Mouse (Mus musculus) cortical plate, adult 2 months (tissue): ENCODE measurements at regions not wholly inside any gene's neighbourhood (a gene's known extent, or its start where the extent isn't known, plus 50 kb on each side); places are given as distances from the start of the nearest gene placed in this dataset.

ENCODE experiments used
- H3K27ac ChIP-seq: fragments of 200-500 bp; 2 replicates; pipeline ENCODE4 v1.5.1; 2012; ENCODE audit warnings: low read length, control low read depth, inconsistent platforms; ENCODE audit not compliant: insufficient read depth
- H3K4me1 ChIP-seq: fragments of 200-500 bp; 2 replicates; pipeline ENCODE4 v1.6.1; 2011; ENCODE audit warnings: low read length; ENCODE audit not compliant: control insufficient read depth, insufficient read depth
- H3K4me3 ChIP-seq: fragments of 200-500 bp; 2 replicates; pipeline ENCODE4 v1.5.1; 2011; ENCODE audit warnings: mild to moderate bottlenecking, low read length, control low read depth; ENCODE audit not compliant: insufficient read depth
- CTCF ChIP-seq: fragments of 200-500 bp; IDR thresholded peaks from 2 replicates; pipeline ENCODE4 v1.5.1; 2011; ENCODE audit warnings: mild to moderate bottlenecking, control low read depth, low read length; ENCODE audit not compliant: insufficient read depth; ENCODE audit errors: extremely low read depth
- POLR2A ChIP-seq: fragments of 200-500 bp; IDR thresholded peaks from 2 replicates; pipeline ENCODE4 v1.6.1; 2011; ENCODE audit warnings: mild to moderate bottlenecking, low read length, control low read depth; ENCODE audit not compliant: insufficient read depth; ENCODE audit errors: extremely low read depth

DNA sequence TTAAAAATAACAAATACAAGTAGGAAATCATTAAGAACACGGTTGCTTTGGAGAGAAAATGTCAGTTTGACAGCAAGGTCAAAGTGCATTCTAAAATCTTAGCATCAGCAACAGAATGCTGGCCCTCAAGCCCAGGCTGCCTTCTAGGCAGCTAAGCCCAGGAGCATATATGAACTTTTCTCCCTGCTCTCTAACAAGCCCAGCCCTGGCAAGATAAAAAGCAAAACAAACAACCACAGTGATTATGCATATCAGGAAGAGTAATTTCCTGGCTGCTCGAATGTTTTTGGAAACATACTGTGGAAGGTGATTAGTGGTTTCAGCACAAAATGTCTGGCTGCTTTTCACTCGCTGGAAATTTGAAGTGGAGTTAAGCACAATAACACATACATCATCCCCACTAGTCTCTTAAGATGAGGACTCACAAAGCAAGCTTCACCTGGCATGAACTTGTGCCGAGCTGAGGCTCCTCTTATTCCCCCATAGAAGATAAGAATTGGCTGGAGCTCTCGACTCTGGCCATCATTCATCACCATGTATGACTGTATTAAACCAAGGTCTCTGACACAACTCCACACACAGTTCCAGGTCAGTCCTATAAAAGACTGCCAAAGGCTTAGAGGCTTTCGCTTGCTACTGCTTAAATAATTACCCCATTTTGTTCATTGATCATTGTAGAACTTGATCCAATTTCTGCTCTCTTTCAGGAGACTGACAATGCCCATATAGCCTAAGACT, 574.0 kb downstream of the Rps29 start:
- TF ChIP-seq CTCF (no peak), POLR2A (no peak)
- Histone ChIP-seq H3K4me3 (no peak overlapping the region), H3K27ac (no peak overlapping the region), H3K4me1 (no peaks in the 10 kb centered on the region)

DNA sequence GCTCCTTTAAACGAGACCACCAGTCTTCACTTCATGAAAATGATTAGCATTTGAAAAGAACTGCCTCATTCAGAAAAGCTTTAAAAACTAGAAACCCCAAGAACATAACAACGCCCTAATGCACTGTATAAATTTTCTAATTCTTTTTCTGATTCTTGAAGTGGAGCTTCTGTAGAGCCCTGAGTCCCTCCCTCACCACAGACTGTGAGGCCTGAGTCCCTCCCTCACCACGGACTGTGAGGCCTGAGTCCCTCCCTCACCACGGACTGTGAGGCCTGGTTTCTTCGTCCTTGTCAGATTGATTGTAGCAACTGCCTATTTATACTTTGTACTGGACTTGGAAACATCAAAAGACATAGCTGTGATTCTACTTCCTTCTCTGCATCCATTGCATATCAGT, 579.1 kb downstream of the Rps29 start:
- Histone ChIP-seq H3K4me1 (no peaks in the 10 kb centered on the region), H3K27ac (no peak overlapping the region), H3K4me3 (no peak overlapping the region)
- TF ChIP-seq CTCF = no peak
- TF ChIP-seq POLR2A = no peak

DNA sequence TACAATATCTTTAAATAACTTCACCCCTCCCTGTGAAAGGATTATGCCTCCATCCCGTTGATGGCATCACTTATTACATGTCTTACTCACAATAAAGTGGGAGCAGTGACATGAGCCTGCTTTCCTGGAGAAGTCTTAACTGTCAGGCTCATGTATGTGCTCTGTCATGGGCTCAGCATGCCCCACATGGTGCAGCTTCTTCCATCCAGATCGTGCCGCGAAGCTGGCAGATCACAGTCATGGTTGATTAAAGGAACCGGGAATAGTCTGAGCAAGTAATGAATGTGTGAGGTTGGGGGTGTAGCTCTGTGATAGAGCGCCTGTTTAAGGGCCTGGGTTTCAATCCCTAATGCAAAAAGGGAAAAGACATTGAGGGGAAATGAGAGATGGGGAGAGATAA, 581.5 kb downstream of the Rps29 start:
- Histone ChIP-seq H3K27ac (no peak overlapping the region), H3K4me3 (no peak overlapping the region), H3K4me1 (no peaks in the 10 kb centered on the region)
- TF ChIP-seq POLR2A (no peak), CTCF (no peak)

DNA sequence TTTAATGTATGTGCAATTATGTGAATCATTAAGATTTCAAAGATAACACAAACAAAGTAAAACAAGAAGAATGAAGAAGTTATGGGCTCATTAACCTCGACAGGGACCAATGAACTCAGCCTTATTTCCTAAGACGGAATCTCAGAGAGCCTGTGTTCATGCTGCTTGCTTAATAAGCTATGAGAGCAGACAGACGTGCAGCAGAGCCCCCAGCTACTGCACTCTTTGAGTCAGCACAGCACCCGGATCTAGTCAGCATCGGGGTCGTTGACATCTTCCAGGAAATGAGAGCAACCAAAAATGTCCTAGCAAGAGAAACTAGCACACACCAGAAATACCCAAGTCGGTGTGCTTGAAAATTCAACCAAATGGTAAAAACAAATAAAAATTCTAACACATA, 582.1 kb downstream of the Rps29 start:
- H3K4me3 ChIP-seq = no peak overlapping the region
- no peak overlapping the region for H3K27ac ChIP-seq
- no peaks in the 10 kb centered on the region for H3K4me1 ChIP-seq
- TF ChIP-seq CTCF (no peak), POLR2A (no peak)

DNA sequence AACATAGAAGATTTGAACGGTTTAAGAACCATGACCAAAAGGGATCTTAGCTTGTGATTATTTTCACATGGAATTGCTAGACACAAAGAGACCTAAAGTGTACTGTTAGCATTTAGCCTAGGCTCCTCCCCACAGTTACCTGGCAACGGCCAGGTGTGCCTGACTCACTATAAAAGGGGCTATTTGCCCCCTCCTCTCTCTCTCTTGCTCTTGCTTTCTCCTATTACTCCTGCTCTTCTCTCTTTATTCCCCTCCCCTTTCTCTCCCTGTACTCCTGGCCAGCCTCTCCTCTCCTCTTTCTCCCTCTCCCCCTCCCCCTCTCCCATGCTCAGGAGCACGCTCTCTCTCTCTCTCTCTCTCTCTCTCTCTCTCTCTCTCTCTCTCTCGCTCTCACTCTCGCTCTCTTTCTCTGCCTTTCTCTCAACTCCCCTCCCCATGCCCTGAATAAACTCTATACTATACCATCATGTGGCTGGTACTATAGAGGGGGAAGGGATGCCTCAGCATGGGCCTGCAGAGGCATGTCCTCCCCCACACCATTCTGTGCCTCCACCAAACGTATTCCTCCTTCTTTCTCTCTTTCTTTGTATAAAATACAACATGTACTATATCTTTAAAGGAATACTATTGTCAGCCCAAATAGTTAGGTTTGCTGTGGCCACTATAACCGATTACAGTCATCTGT, 603.9 kb downstream of the Rps29 start:
- H3K4me3 ChIP-seq = no peak overlapping the region

DNA sequence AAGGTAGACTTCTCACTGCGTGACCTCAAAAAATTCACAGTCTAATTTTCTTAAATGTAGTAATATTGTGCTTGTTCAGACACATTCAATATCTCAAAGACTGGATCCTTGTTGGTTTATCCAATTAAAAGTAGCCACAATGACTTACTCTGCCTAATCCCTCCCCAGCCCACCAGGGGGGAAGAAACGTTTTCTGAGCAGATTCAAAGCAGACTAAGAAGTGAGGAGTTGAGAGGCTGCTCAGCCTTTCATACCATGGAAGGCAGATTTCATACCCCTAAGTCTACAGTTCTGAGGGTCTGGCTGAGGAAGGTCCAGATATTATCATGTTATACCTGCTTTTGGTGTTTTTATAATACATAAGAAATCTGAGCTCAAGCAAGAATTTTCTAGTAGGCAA, 604.7 kb downstream of the Rps29 start:
- H3K4me1 ChIP-seq = no peaks in the 10 kb centered on the region
- TF ChIP-seq POLR2A (no peak), CTCF (no peak)
- H3K4me3 ChIP-seq = no peak overlapping the region
- no peak overlapping the region for H3K27ac ChIP-seq

More for the DNA sequence above, 603.9 kb downstream of the Rps29 start:
- no peak overlapping the region for H3K27ac ChIP-seq
- H3K4me1 ChIP-seq = no peaks in the 10 kb centered on the region
- TF ChIP-seq CTCF = no peak
- TF ChIP-seq POLR2A = no peak

DNA sequence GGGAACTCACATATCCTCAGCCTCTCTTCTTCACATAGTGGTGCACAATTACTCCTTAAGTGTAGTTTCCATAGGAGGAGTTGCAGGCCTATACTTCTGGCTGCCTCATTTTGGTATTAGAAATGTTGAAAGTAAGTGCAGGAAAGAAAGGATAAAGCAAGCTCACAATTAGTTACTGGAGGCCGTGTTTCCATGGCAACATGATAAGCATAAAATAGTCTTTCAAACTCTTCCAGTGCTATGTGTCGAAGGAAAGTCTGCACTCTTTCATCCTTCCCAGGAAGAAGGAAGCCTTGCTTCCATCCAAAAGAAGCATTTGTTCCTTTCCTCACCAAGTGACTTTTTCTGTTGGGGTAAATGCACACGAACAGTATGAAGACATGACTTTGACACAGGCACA, 617.2 kb downstream of the Rps29 start:
- Histone ChIP-seq H3K4me3 (no peak overlapping the region), H3K4me1 (no peaks in the 10 kb centered on the region), H3K27ac (no peak overlapping the region)
- no peak for TF ChIP-seq CTCF
- TF ChIP-seq POLR2A = no peak

DNA sequence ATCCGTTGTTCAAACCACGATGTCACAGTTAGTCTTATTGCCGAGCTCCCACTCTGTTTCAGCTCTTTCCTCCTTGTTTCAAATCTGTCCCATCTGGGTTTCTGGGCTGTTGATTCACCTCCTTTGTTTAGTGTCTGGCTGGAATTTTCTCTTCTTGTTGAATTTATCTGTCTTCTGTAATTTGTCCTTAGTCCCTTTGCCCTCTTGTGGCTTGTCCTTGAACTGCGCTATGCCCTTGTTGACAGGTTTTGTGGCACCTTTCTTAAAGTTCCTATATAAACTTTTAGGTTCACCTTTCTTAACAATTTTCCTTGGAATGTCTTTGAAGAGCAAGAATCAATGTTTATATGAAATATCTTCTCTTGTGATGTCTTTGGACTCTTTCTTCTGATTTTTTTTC, 658.2 kb downstream of the Rps29 start:
- Histone ChIP-seq H3K4me3 (no peak overlapping the region), H3K4me1 (no peaks in the 10 kb centered on the region), H3K27ac (no peak overlapping the region)
- no peak for TF ChIP-seq POLR2A
- peak; percentile 17; the same call in 1 of the 2 replicates for TF ChIP-seq CTCF

DNA sequence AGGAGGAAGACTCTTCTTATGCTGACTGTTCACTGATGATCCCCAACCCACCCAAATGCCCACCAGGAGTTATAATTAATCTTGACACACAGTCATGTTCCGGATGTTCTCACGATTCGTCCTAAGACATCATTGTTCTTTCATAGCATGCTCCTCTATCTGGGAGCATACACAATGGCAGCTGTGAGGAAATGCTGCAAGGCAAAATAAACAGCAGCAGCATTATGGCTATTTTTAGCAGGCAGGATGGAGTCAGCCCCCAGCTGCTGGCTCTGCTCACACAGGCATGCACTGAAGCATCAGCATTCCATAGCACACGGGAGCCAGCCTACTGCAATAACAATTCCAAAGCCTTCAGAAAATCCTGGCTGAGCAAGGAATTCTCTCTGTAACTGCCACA, 696.0 kb downstream of the Rps29 start:
- H3K4me3 ChIP-seq = no peak overlapping the region
- H3K4me1 ChIP-seq = peaks cover 5% of the 10 kb centered on the region; the same call in 1 of the 2 replicates
- H3K27ac ChIP-seq = no peak overlapping the region
- TF ChIP-seq CTCF (no peak), POLR2A (no peak)

DNA sequence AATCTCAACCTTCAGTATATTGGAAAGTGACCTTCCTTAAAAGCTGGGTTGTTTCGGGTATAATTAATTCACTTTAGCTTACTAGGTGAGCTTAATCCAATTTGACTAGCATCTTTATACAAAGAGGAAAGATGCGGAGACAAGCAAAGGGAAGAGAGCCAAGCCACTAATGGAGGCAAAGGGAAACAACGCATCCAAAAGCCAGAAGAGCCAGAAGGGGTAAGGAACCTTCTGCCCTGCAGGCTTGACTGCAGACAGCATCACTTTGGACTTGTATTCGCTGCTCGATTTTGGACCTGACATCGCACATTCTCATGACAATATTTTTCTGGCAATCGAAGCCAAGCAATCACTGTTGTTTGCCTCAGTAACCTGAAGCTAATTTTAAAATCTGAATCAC, 700.8 kb downstream of the Rps29 start:
- TF ChIP-seq POLR2A (no peak), CTCF (no peak)
- Histone ChIP-seq H3K4me1 (peaks cover 3% of the 10 kb centered on the region; the same call in 1 of the 2 replicates), H3K4me3 (no peak overlapping the region), H3K27ac (no peak overlapping the region)

DNA sequence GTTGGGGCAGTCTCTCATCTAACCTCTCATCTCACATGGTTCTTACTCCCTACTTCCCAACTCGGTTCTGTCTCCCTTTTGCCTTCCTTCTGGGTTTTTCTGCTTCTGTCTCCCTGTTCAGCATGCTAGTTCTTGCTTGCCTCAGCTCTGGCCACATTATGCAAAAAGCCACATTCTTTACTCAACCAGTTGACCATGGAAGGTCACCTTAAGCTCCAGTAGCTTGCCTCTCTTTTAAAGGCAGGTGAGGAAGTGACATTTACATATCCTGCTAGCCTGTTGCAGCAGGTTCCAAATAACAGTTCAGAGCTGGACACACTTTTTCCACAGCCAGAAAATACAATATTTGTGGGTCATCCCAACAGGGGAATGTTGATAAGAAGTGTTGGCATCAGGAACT, 732.4 kb downstream of the Rps29 start:
- TF ChIP-seq POLR2A (no peak), CTCF (no peak)
- H3K27ac ChIP-seq = no peak overlapping the region
- no peak overlapping the region for H3K4me3 ChIP-seq
- no peaks in the 10 kb centered on the region for H3K4me1 ChIP-seq
